In genomic region chr3:90555954-90556353, GRCm38 (mm10) we compare ENCODE assay signal across 10 mouse cellular contexts. TPM values are rescaled to one million over a fixed set of nuclear protein-coding genes. Genes with fewer than 3 reads are reported as not detected.
DNase-seq lines count a peak whose midpoint lies in the region; ATAC-seq and TF ChIP-seq lines count a peak whose summit lies in the region.
"Had no signal": no experiment of that assay in that cellular context is flagged by ENCODE, and none has a peak within 500 bp of the region (broad histone marks: within the 10 kb centered on the region; RNA-seq: fewer than 3 reads in every experiment).

No protein-coding gene starts in this region.

- no peaks in the 10 kb centered on the region for H3K36me3 ChIP-seq in neural tube, embryonic 15.5 days
- H3K36me3 ChIP-seq: limb, embryonic 12.5 days had no signal

- intact Hi-C loops in left cerebral cortex, postnatal 36 days (cut with DNase I): no loop called here

- peak overlapping the region; percentile 86 for H3K27ac ChIP-seq in layer of hippocampus, adult 2 months
- H3K27ac ChIP-seq in neural tube, embryonic 15.5 days (replicated peaks): 0 out of 2 replicates have a peak overlapping the region, but pooled peaks have one; percentile 28
- H3K27ac ChIP-seq: limb, embryonic 12.5 days had no signal

- no peaks in the 10 kb centered on the region for H3K9me3 ChIP-seq in neural tube, embryonic 15.5 days (replicated peaks)
- H3K9me3 ChIP-seq: limb, embryonic 12.5 days had no signal

- no peak for TF ChIP-seq CTCF in layer of hippocampus, adult 2 months (conservative IDR thresholded peaks at IDR 0.05)

- H3K27me3 ChIP-seq in neural tube, embryonic 15.5 days (replicated peaks): no peaks in the 10 kb centered on the region
- H3K27me3 ChIP-seq: limb, embryonic 12.5 days had no signal

- ATAC-seq in neural tube, embryonic 15.5 days (ENCODE audit: low FRiP score): peak; percentile 86
- ATAC-seq in erythroid progenitor cell, adult 5-6 weeks (replicated peaks; ENCODE audit: low FRiP score, poor library complexity, severe bottlenecking): no peak

- no peak overlapping the region for H3K4me3 ChIP-seq in layer of hippocampus, adult 2 months
- no peak overlapping the region for H3K4me3 ChIP-seq in neural tube, embryonic 15.5 days (replicated peaks)
- H3K4me3 ChIP-seq: limb, embryonic 12.5 days had no signal

- peak; percentile 32 for DNase-seq in adrenal gland, postnatal 14 days
- DNase-seq in adrenal gland, postnatal 25 days: no peak
- peak; percentile 49 for DNase-seq in left cerebral cortex, adult 11 months (ENCODE audit: low spot score)
- DNase-seq in left cerebral cortex, postnatal 36 days (ENCODE audit: low spot score in 2 of 2): no peak
- DNase-seq in layer of hippocampus, adult 2 months (ENCODE audit: low spot score in 2 of 2): peak; percentile 38 to 78
- no peak for DNase-seq in urinary bladder, postnatal 25 days (ENCODE audit: low spot score)

- no peak overlapping the region for H3K4me2 ChIP-seq in neural tube, embryonic 15.5 days
- H3K4me2 ChIP-seq: limb, embryonic 12.5 days had no signal

- H3K4me1 ChIP-seq in neural tube, embryonic 15.5 days: no peaks in the 10 kb centered on the region
- H3K4me1 ChIP-seq: limb, embryonic 12.5 days had no signal

- H3K9ac ChIP-seq in neural tube, embryonic 15.5 days (replicated peaks): no peak overlapping the region
- H3K9ac ChIP-seq: limb, embryonic 12.5 days had no signal

- 34% methylated on average over 5 of the region's 5 CpGs for WGBS in neural tube, embryonic 15.5 days

RNA-seq across cellular contexts. Expression of gene S100a3, which starts 4.4 kb away (rescaled TPM):
- total RNA-seq in adrenal gland, postnatal 14 days (2021): not detected in 2 replicates
- total RNA-seq in adrenal gland, postnatal 25 days (2021): not detected in 2 replicates
- total RNA-seq in left cerebral cortex, postnatal 36 days (2021): 1 to 10 TPM in 1 of 2 experiments, under 1 TPM in 1; 0.88 to 1.4 TPM
- total RNA-seq in layer of hippocampus, adult 2 months (2021): under 1 TPM; 0.64 to 0.79 TPM
- polyA plus RNA-seq in neural tube, embryonic 15.5 days (2015; fragmentation: Nextera tagmentation; extraction: Ambion mirVana): 1.1 and 4.3 TPM in 2 replicates
- total RNA-seq in erythroid progenitor cell, adult 5-6 weeks (2015; ENCODE audit: low replicate concordance): not detected in 2 replicates
- total RNA-seq in erythroid progenitor cell, adult 5-6 weeks (2017; ENCODE audit: low replicate concordance): not detected in 2 replicates

RNA-seq across cellular contexts. Expression of gene S100a16, which starts 18.9 kb away (rescaled TPM):
- total RNA-seq in adrenal gland, postnatal 14 days (2021): 63.6 and 71.4 TPM in 2 replicates
- total RNA-seq in adrenal gland, postnatal 25 days (2021): 48.4 and 52.1 TPM in 2 replicates
- 10 to 100 TPM; 79.4 to 89.8 TPM for total RNA-seq in left cerebral cortex, postnatal 36 days (2021)
- total RNA-seq in layer of hippocampus, adult 2 months (2021): 10 to 100 TPM; 79.0 to 82.8 TPM
- 44.0 and 69.4 TPM in 2 replicates for polyA plus RNA-seq in neural tube, embryonic 15.5 days (2015; fragmentation: Nextera tagmentation; extraction: Ambion mirVana)
- not detected in 2 replicates for total RNA-seq in erythroid progenitor cell, adult 5-6 weeks (2015; ENCODE audit: low replicate concordance)
- not detected in 2 replicates for total RNA-seq in erythroid progenitor cell, adult 5-6 weeks (2017; ENCODE audit: low replicate concordance)

RNA-seq across cellular contexts. Expression of gene S100a14, which starts 29.3 kb away (rescaled TPM):
- 0.56 and 0.85 TPM in 2 replicates for total RNA-seq in adrenal gland, postnatal 14 days (2021)
- total RNA-seq in adrenal gland, postnatal 25 days (2021): 0.52 and 0.95 TPM in 2 replicates
- under 1 TPM; 0.34 to 0.44 TPM for total RNA-seq in left cerebral cortex, postnatal 36 days (2021)
- total RNA-seq in layer of hippocampus, adult 2 months (2021): under 1 TPM; 0.49 to 0.95 TPM
- polyA plus RNA-seq in neural tube, embryonic 15.5 days (2015; fragmentation: Nextera tagmentation; extraction: Ambion mirVana): 0.87 and 13.5 TPM in 2 replicates
- not detected in 2 replicates for total RNA-seq in erythroid progenitor cell, adult 5-6 weeks (2015; ENCODE audit: low replicate concordance)
- not detected in 2 replicates for total RNA-seq in erythroid progenitor cell, adult 5-6 weeks (2017; ENCODE audit: low replicate concordance)

RNA-seq across cellular contexts. Expression of gene S100a2, which starts 34.1 kb away (rescaled TPM):
- not detected in 2 replicates for total RNA-seq in adrenal gland, postnatal 14 days (2021)
- total RNA-seq in adrenal gland, postnatal 25 days (2021): not detected in 2 replicates
- not detected for total RNA-seq in left cerebral cortex, postnatal 36 days (2021)
- total RNA-seq in layer of hippocampus, adult 2 months (2021): not detected
- not detected in 2 replicates for polyA plus RNA-seq in neural tube, embryonic 15.5 days (2015; fragmentation: Nextera tagmentation; extraction: Ambion mirVana)
- total RNA-seq in erythroid progenitor cell, adult 5-6 weeks (2015; ENCODE audit: low replicate concordance): not detected in 2 replicates
- not detected in 2 replicates for total RNA-seq in erythroid progenitor cell, adult 5-6 weeks (2017; ENCODE audit: low replicate concordance)
- total RNA-seq: gastrocnemius, postnatal 4 days had no signal
- polyA plus RNA-seq: limb, embryonic 12.5 days had no signal

RNA-seq across cellular contexts. Expression of gene S100a13, which starts 41.7 kb away (rescaled TPM):
- 75.0 and 84.7 TPM in 2 replicates for total RNA-seq in adrenal gland, postnatal 14 days (2021)
- total RNA-seq in adrenal gland, postnatal 25 days (2021): 28.8 and 41.1 TPM in 2 replicates
- 10 to 100 TPM; 20.9 to 21.8 TPM for total RNA-seq in left cerebral cortex, postnatal 36 days (2021)
- 10 to 100 TPM; 20.2 to 20.6 TPM for total RNA-seq in layer of hippocampus, adult 2 months (2021)
- polyA plus RNA-seq in neural tube, embryonic 15.5 days (2015; fragmentation: Nextera tagmentation; extraction: Ambion mirVana): 11.7 and 16.8 TPM in 2 replicates
- 8.8 and 10.8 TPM in 2 replicates for total RNA-seq in erythroid progenitor cell, adult 5-6 weeks (2015; ENCODE audit: low replicate concordance)
- total RNA-seq in erythroid progenitor cell, adult 5-6 weeks (2017; ENCODE audit: low replicate concordance): 6.7 and 9.5 TPM in 2 replicates

Comparison
In these comparisons a context has a peak if more than half of its experiments do, and no peak if none do; other contexts are left out.
1. DNase-seq: peak in adrenal gland, postnatal 14 days (single experiment), left cerebral cortex, adult 11 months (single experiment) and layer of hippocampus, adult 2 months (2 of 2); none in adrenal gland, postnatal 25 days (single experiment), left cerebral cortex, postnatal 36 days (0 of 2) and urinary bladder, postnatal 25 days (single experiment).
2. RNA of gene S100a16, which starts 18.9 kb away (total RNA-seq): 79.4 to 89.8 TPM in left cerebral cortex, postnatal 36 days, 79.0 to 82.8 TPM in layer of hippocampus, adult 2 months, 63.6 to 71.4 TPM in adrenal gland, postnatal 14 days and 48.4 to 52.1 TPM in adrenal gland, postnatal 25 days; not detected in erythroid progenitor cell, adult 5-6 weeks; every median in the first group is over 10 times any median in the second.